In the genomic region with DNA sequence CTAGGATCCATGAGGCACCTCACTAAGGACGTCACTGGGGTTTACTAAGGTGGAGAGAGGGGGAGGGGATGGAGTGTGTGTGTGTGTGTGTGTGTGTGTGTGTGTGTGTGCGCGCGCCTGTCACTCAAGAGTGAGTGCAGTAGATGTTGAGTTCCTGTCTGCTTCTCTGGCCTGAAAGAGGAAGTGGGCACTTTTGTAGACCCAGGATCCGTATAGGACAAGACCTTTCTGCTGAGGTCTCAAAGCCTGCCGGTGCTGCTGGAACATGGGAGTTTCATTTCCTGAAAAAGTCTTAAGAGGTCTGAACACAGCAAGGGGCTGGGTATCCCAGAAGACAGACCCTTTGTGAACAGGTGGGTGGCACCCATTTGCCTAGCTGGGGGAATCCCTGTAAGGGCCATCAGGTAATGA, we compare ENCODE assay signal across 12 mouse cellular contexts. TPM values are rescaled to one million over a fixed set of nuclear protein-coding genes. Genes with fewer than 3 reads are reported as not detected.
DNase-seq lines count a peak whose midpoint lies in the region; ATAC-seq and TF ChIP-seq lines count a peak whose summit lies in the region.
"Had no signal": no experiment of that assay in that cellular context is flagged by ENCODE, and none has a peak within 500 bp of the region (broad histone marks: within the 10 kb centered on the region; RNA-seq: fewer than 3 reads in every experiment).

No protein-coding gene starts in this region.

- peak; percentile 80 for ATAC-seq in CD4-positive, CD25-positive, alpha-beta regulatory T cell, adult 4 months
- ATAC-seq in liver, postnatal 0 days: peak; percentile 67
- no peak for ATAC-seq in cerebellum, adult (ENCODE audit: insufficient number of reproducible peaks, low FRiP score, low TSS enrichment)
- ATAC-seq in midbrain, embryonic 13.5 days: no peak

- H3K4me2 ChIP-seq in liver, postnatal 0 days (ENCODE audit: low read depth, low read length): no peak overlapping the region
- no peak overlapping the region for H3K4me2 ChIP-seq in midbrain, embryonic 13.5 days (replicated peaks)
- H3K4me2 ChIP-seq: limb, embryonic 15.5 days had no signal

- no peaks in the 10 kb centered on the region for H3K4me1 ChIP-seq in kidney, adult 2 months (ENCODE audit: control insufficient read depth, insufficient read depth, low read length)
- 0 out of 2 replicates have a peak, but pooled peaks cover 2% of the 10 kb centered on the region for H3K4me1 ChIP-seq in liver, postnatal 0 days (ENCODE audit: insufficient read depth)
- H3K4me1 ChIP-seq in midbrain, embryonic 13.5 days (replicated peaks): no peaks in the 10 kb centered on the region
- H3K4me1 ChIP-seq: limb, embryonic 15.5 days had no signal

- H3K9me3 ChIP-seq in liver, postnatal 0 days (ENCODE audit: low read length): no peaks in the 10 kb centered on the region
- no peaks in the 10 kb centered on the region for H3K9me3 ChIP-seq in midbrain, embryonic 13.5 days
- H3K9me3 ChIP-seq: limb, embryonic 15.5 days had no signal

- no peaks in the 10 kb centered on the region for H3K36me3 ChIP-seq in kidney, adult 2 months (ENCODE audit: control insufficient read depth, insufficient read depth, low read length)
- no peaks in the 10 kb centered on the region for H3K36me3 ChIP-seq in liver, postnatal 0 days (replicated peaks; ENCODE audit: insufficient read depth, low read length)
- no peaks in the 10 kb centered on the region for H3K36me3 ChIP-seq in midbrain, embryonic 13.5 days
- H3K36me3 ChIP-seq: limb, embryonic 15.5 days had no signal

- DNase-seq in kidney, adult 2 months: peak; percentile 24
- DNase-seq in kidney, postnatal 14 days: no peak
- DNase-seq in liver, postnatal 0 days: peak; percentile 46
- peak; percentile 84 to 90 for DNase-seq in spleen, postnatal 36 days (ENCODE audit: low spot score in 2 of 2)
- DNase-seq in retina, postnatal 1 day: no peak
- DNase-seq: cerebellum, postnatal 14 days; gastrocnemius, postnatal 25 days had no signal

- H3K27ac ChIP-seq in kidney, adult 2 months (ENCODE audit: insufficient read depth, low read depth, low read length): no peak overlapping the region
- H3K27ac ChIP-seq in liver, postnatal 0 days (ENCODE audit: low read depth): 0 out of 2 replicates have a peak overlapping the region, but pooled peaks have one; percentile 24
- H3K27ac ChIP-seq in midbrain, embryonic 13.5 days: no peak overlapping the region
- H3K27ac ChIP-seq: limb, embryonic 15.5 days had no signal

- no peaks in the 10 kb centered on the region for H3K27me3 ChIP-seq in kidney, adult 2 months (replicated peaks; ENCODE audit: control insufficient read depth, insufficient read depth, low read length)
- no peaks in the 10 kb centered on the region for H3K27me3 ChIP-seq in liver, postnatal 0 days (ENCODE audit: insufficient read depth, low read length)
- H3K27me3 ChIP-seq in midbrain, embryonic 13.5 days: no peaks in the 10 kb centered on the region
- H3K27me3 ChIP-seq: limb, embryonic 15.5 days had no signal

- no peak overlapping the region for H3K4me3 ChIP-seq in kidney, adult 2 months (ENCODE audit: insufficient read depth, low read depth, low read length)
- H3K4me3 ChIP-seq in liver, postnatal 0 days (ENCODE audit: low read depth, low read length): no peak overlapping the region
- no peak overlapping the region for H3K4me3 ChIP-seq in midbrain, embryonic 13.5 days (replicated peaks)
- H3K4me3 ChIP-seq: limb, embryonic 15.5 days had no signal

- 77% methylated on average over 6 of the region's 6 CpGs for WGBS in kidney, adult 2 months
- 32% methylated on average over 6 of the region's 6 CpGs for WGBS in liver, postnatal 0 days (ENCODE audit: insufficient replicate concordance)
- WGBS in midbrain, embryonic 13.5 days: 89% methylated on average over 6 of the region's 6 CpGs

- no peak overlapping the region for H3K9ac ChIP-seq in liver, postnatal 0 days (replicated peaks)
- H3K9ac ChIP-seq in midbrain, embryonic 13.5 days (replicated peaks): no peak overlapping the region
- H3K9ac ChIP-seq: limb, embryonic 15.5 days had no signal

- TF ChIP-seq EP300 in liver, postnatal 0 days (IDR thresholded peaks at IDR 0.05; ENCODE audit: low read depth): 0 out of 2 replicates have a peak, but pooled peaks have one; percentile 4

- no peak for TF ChIP-seq CTCF in kidney, adult 2 months (conservative IDR thresholded peaks at IDR 0.05; ENCODE audit: insufficient read depth, insufficient read length, low read depth, low read length)
- no peak for TF ChIP-seq CTCF in liver, postnatal 0 days (IDR thresholded peaks at IDR 0.05; ENCODE audit: low read depth)

- TF ChIP-seq POLR2A in kidney, adult 2 months (IDR thresholded peaks at IDR 0.05; ENCODE audit: low read depth, low read length): no peak

RNA-seq across cellular contexts. Expression of gene Icosl, which starts 18.0 kb away (rescaled TPM):
- 13.3 and 19.0 TPM in 2 replicates for polyA plus RNA-seq in kidney, adult 2 months (2012; rRNA removed)
- 10 to 100 TPM in 1 of 2 experiments, 1 to 10 TPM in 1; 8.8 to 19.3 TPM for polyA plus RNA-seq in CD4-positive, CD25-positive, alpha-beta regulatory T cell, adult 4 months (2017; shearing (Covaris generic))
- polyA plus RNA-seq in liver, postnatal 0 days (2015; fragmentation: Nextera tagmentation; extraction: Ambion mirVana): 0.86 and 1.2 TPM in 2 replicates
- 0.52 and 0.82 TPM in 2 replicates for polyA plus RNA-seq in midbrain, embryonic 13.5 days (2015; fragmentation: Nextera tagmentation; extraction: Ambion mirVana)

RNA-seq across cellular contexts. Expression of gene Aire, which starts 43.7 kb away (rescaled TPM):
- 0.23 and 0.41 TPM in 2 replicates for polyA plus RNA-seq in kidney, adult 2 months (2012; rRNA removed)
- polyA plus RNA-seq in CD4-positive, CD25-positive, alpha-beta regulatory T cell, adult 4 months (2017; shearing (Covaris generic)): under 1 TPM in 1 of 2 experiments, not detected in 1; 0.33 TPM
- not detected in 2 replicates for polyA plus RNA-seq in liver, postnatal 0 days (2015; fragmentation: Nextera tagmentation; extraction: Ambion mirVana)
- polyA plus RNA-seq in midbrain, embryonic 13.5 days (2015; fragmentation: Nextera tagmentation; extraction: Ambion mirVana): 0.10 and 0.24 TPM in 2 replicates

RNA-seq across cellular contexts. Expression of gene Dnmt3l, which starts 45.4 kb away (rescaled TPM):
- 0.34 and 1.1 TPM in 2 replicates for polyA plus RNA-seq in kidney, adult 2 months (2012; rRNA removed)
- not detected for polyA plus RNA-seq in CD4-positive, CD25-positive, alpha-beta regulatory T cell, adult 4 months (2017; shearing (Covaris generic))
- polyA plus RNA-seq in liver, postnatal 0 days (2015; fragmentation: Nextera tagmentation; extraction: Ambion mirVana): not detected in 2 replicates
- not detected in 2 replicates for polyA plus RNA-seq in midbrain, embryonic 13.5 days (2015; fragmentation: Nextera tagmentation; extraction: Ambion mirVana)
- polyA plus RNA-seq: hindbrain, embryonic 11.5 days had no signal

Comparison
In these comparisons a context has a peak if more than half of its experiments do, and no peak if none do; other contexts are left out.
1. DNase-seq: peak in kidney, adult 2 months (single experiment), liver, postnatal 0 days (single experiment) and spleen, postnatal 36 days (2 of 2); none in kidney, postnatal 14 days (single experiment) and retina, postnatal 1 day (single experiment).
2. ATAC-seq: peak in CD4-positive, CD25-positive, alpha-beta regulatory T cell, adult 4 months (single experiment) and liver, postnatal 0 days (single experiment); none in cerebellum, adult (single experiment) and midbrain, embryonic 13.5 days (single experiment).